Mouse (Mus musculus) midbrain, embryonic 13.5 days (tissue): ENCODE measurements at regions not wholly inside any gene's neighbourhood (a gene's known extent, or its start where the extent isn't known, plus 50 kb on each side); places are given as distances from the start of the nearest gene placed in this dataset.

Experiments used
- ATAC-seq: fragments of 200-750 bp; cut with Nextera tagmentation; 2 replicates; pipeline ENCODE4 v1.8.0; 2017; ENCODE audit warnings: mild to moderate bottlenecking, moderate TSS enrichment, moderate library complexity
- H3K27ac ChIP-seq: fragments of 300-500 bp; sonication (generic); 2 replicates; pipeline ENCODE4 v1.5.1; 2015; ENCODE audit warnings: inconsistent platforms, mild to moderate bottlenecking, moderate library complexity
- H3K27me3 ChIP-seq: fragments of 300-500 bp; sonication (generic); 2 replicates; pipeline ENCODE4 v1.6.1; 2015; ENCODE audit warnings: mild to moderate bottlenecking, inconsistent platforms
- H3K36me3 ChIP-seq: fragments of 300-500 bp; sonication (generic); 2 replicates; pipeline ENCODE4 v1.6.1; 2015; ENCODE audit warnings: mild to moderate bottlenecking, inconsistent platforms
- H3K4me1 ChIP-seq: fragments of 300-500 bp; sonication (generic); replicated peaks from 2 replicates; pipeline ENCODE4 v1.6.1; 2015; ENCODE audit warnings: inconsistent platforms
- H3K4me2 ChIP-seq: fragments of 300-500 bp; sonication (generic); replicated peaks from 2 replicates; pipeline ENCODE4 v1.6.1; 2015; ENCODE audit warnings: moderate library complexity, mild to moderate bottlenecking, inconsistent platforms
- H3K4me3 ChIP-seq: fragments of 300-500 bp; sonication (generic); replicated peaks from 2 replicates; pipeline ENCODE4 v1.5.1; 2015; ENCODE audit warnings: mild to moderate bottlenecking, inconsistent platforms
- H3K9ac ChIP-seq: fragments of 300-500 bp; sonication (generic); replicated peaks from 2 replicates; pipeline ENCODE4 v1.6.1; 2015; ENCODE audit warnings: mild to moderate bottlenecking, inconsistent platforms
- H3K9me3 ChIP-seq: fragments of 300-500 bp; sonication (generic); 2 replicates; pipeline ENCODE4 v1.6.1; 2016; ENCODE audit warnings: mild to moderate bottlenecking, inconsistent platforms
- WGBS: fragments of 180-500 bp; shearing (Covaris S2); methylation state at CpG from one replicate; pipeline ENCODE4 v1.1.7; 2015; 5-methylcytosine and 5-hydroxymethylcytosine counted together

DNA sequence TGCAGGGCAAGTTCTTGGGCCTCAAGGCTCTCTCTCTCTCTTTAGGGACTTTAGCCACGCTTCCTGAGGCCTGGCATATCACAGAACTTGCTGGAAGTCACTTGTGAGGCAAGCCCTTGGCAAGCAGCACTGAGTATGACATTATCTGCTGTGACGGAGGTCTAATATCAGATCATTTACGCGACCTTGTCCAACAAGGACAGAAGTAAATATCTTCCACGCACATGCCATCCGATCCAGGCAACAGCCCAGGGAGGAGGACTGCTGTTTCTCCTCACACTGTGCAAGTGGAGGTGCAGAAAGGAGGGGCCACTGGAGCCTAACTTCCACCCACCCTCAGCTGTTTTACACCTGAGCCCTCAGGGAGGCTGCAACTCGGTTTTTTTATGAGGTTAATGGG, 156.8 kb upstream of the Jun start:
- no peak for ATAC-seq
- Histone ChIP-seq H3K4me2 (no peak overlapping the region), H3K27ac (no peak overlapping the region), H3K27me3 (no peaks in the 10 kb centered on the region), H3K9ac (no peak overlapping the region), H3K4me3 (no peak overlapping the region), H3K9me3 (no peaks in the 10 kb centered on the region), H3K4me1 (no peaks in the 10 kb centered on the region), H3K36me3 (no peaks in the 10 kb centered on the region)
- WGBS: 90% methylated on average over 7 of the region's 7 CpGs

GRCm38 (mm10) chr4:95209322-95210119, 157.5 kb upstream of the Jun start:
- no peak for ATAC-seq
- Histone ChIP-seq H3K4me2 (no peak overlapping the region), H3K27ac (no peak overlapping the region), H3K36me3 (no peaks in the 10 kb centered on the region), H3K9me3 (no peaks in the 10 kb centered on the region), H3K27me3 (no peaks in the 10 kb centered on the region), H3K9ac (no peak overlapping the region), H3K4me1 (no peaks in the 10 kb centered on the region), H3K4me3 (no peak overlapping the region)
- WGBS: 58% methylated on average over 3 of the region's 3 CpGs

DNA sequence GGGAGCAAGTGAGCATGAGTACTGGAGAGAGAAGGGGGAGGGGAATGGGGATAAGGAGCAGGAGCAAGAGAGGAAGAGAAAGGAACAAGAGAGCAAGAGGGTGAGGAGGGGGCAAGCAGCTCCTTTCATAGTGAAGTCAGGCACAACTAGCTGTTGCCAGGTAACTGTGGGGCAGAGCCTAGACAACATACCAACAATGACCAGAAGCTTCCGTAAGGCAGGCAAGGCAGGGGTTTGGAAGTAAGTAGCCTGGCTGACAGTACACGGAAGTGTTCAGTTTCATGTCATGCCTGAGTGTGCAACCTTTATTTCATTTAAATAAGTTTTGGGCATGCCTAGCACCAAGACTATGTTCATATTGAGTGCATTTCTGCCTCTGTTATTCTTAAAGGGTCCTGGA, 160.5 kb upstream of the Jun start:
- Histone ChIP-seq H3K27ac (no peak overlapping the region), H3K9ac (no peak overlapping the region), H3K9me3 (no peaks in the 10 kb centered on the region), H3K4me3 (no peak overlapping the region), H3K4me2 (no peak overlapping the region), H3K4me1 (no peaks in the 10 kb centered on the region), H3K27me3 (no peaks in the 10 kb centered on the region), H3K36me3 (no peaks in the 10 kb centered on the region)
- no peak for ATAC-seq
- 34% methylated on average over 2 of the region's 2 CpGs for WGBS

GRCm38 (mm10) chr4:95213026-95213425, 161.0 kb upstream of the Jun start:
- H3K36me3 ChIP-seq: no peaks in the 10 kb centered on the region
- no peak overlapping the region for H3K4me3 ChIP-seq
- no peak for ATAC-seq
- H3K27ac ChIP-seq: no peak overlapping the region
- no peak overlapping the region for H3K4me2 ChIP-seq
- H3K27me3 ChIP-seq: no peaks in the 10 kb centered on the region
- H3K9me3 ChIP-seq: no peaks in the 10 kb centered on the region
- H3K9ac ChIP-seq: no peak overlapping the region
- H3K4me1 ChIP-seq: no peaks in the 10 kb centered on the region
- 92% methylated on average over 3 of the region's 3 CpGs for WGBS

- Histone ChIP-seq H3K27ac (no peak overlapping the region), H3K9me3 (no peaks in the 10 kb centered on the region), H3K27me3 (no peaks in the 10 kb centered on the region), H3K9ac (no peak overlapping the region), H3K36me3 (no peaks in the 10 kb centered on the region), H3K4me2 (no peak overlapping the region), H3K4me1 (no peaks in the 10 kb centered on the region), H3K4me3 (no peak overlapping the region)
- WGBS: 100% methylated on average over 2 of the region's 2 CpGs
- no peak for ATAC-seq
Measured at GRCm38 (mm10) chr4:95214026-95214425, 162.0 kb upstream of the Jun start.

DNA sequence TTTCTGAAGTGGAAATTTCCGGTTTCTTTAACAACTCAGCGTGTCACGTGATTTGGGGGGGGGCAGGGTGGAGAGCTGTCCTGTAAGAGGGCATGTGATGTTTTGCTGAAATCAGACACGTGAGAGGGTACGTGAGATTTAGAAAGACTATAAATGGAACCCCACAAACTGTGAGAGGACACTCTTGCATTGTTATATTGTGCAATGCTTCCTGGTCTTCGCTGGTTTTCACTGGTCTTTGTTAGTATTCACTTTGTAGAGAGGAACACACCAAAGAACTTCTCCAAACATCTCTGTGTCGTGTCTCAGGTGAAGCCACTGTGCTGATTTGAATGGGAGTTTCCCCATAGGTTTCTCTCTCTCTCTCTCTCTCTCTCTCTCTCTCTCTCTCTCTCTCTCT, 163.2 kb upstream of the Jun start:
- H3K27ac ChIP-seq: no peak overlapping the region
- 89% methylated on average over 7 of the region's 7 CpGs for WGBS
- ATAC-seq: no peak
- H3K4me2 ChIP-seq: no peak overlapping the region
- H3K4me1 ChIP-seq: no peaks in the 10 kb centered on the region
- no peaks in the 10 kb centered on the region for H3K9me3 ChIP-seq
- H3K9ac ChIP-seq: no peak overlapping the region
- H3K4me3 ChIP-seq: no peak overlapping the region
- H3K27me3 ChIP-seq: no peaks in the 10 kb centered on the region
- no peaks in the 10 kb centered on the region for H3K36me3 ChIP-seq

- 81% methylated on average over 1 of the region's 1 CpGs for WGBS
- Histone ChIP-seq H3K4me3 (no peak overlapping the region), H3K4me2 (no peak overlapping the region), H3K9me3 (no peaks in the 10 kb centered on the region), H3K36me3 (no peaks in the 10 kb centered on the region), H3K27ac (no peak overlapping the region), H3K27me3 (no peaks in the 10 kb centered on the region), H3K4me1 (no peaks in the 10 kb centered on the region), H3K9ac (no peak overlapping the region)
- ATAC-seq: no peak
Measured at GRCm38 (mm10) chr4:95230461-95230860, 178.4 kb upstream of the Jun start.

- Histone ChIP-seq H3K4me1 (no peaks in the 10 kb centered on the region), H3K4me2 (no peak overlapping the region), H3K9me3 (no peaks in the 10 kb centered on the region), H3K4me3 (no peak overlapping the region), H3K27me3 (no peaks in the 10 kb centered on the region), H3K36me3 (no peaks in the 10 kb centered on the region), H3K9ac (no peak overlapping the region), H3K27ac (no peak overlapping the region)
- no peak for ATAC-seq
Measured at GRCm38 (mm10) chr4:95233034-95233433, 181.0 kb upstream of the Jun start.

DNA sequence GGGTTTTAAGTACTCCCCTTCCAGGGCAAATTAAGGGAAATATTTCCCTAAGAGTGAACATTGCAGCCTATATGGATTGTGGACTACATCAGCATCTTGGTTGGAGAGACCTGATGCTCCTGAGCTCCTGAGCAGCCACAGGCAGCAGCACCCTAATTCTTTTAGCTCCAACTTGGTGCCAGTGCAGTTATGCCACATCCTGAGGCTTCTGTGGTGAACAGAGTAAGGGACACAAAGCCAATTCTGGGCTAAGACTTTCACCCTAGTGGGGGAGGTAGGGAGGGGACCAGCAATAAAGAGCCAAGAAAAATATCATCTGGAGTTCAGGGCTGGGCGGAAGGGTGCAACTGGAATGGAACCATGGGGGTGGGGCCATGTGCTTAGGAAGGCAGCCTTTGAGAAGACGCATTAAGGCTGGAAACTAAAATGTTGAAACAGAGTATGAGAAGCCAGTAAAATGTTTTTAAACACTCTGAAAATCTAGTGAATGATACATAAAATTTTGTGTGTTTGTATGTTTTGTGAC, 182.1 kb upstream of the Jun start:
- Histone ChIP-seq H3K36me3 (no peaks in the 10 kb centered on the region), H3K27me3 (no peaks in the 10 kb centered on the region), H3K9ac (no peak overlapping the region), H3K4me2 (no peak overlapping the region), H3K27ac (no peak overlapping the region), H3K9me3 (no peaks in the 10 kb centered on the region), H3K4me1 (no peaks in the 10 kb centered on the region), H3K4me3 (no peak overlapping the region)
- no peak for ATAC-seq
- 90% methylated on average over 2 of the region's 2 CpGs for WGBS

DNA sequence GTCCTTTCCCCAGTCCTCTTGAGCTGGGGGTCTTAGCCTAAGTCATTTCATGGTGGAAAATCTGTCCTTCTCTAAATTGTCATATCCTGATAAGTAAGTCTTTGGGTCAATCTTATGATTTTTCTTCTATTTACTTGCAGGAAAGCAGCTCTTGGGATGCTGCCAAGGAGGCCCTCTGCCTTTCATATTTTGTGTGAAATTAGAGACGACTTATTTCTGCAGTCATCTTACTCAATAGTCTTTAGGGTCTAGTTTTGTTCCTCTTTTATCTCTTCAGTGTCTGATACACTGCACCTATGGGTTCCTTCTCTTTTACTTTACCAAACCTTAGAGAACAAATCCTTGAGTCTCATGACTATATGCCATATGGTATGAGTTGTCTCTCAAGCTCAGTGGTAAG, 196.0 kb upstream of the Jun start:
- no peak overlapping the region for H3K9ac ChIP-seq
- no peak overlapping the region for H3K27ac ChIP-seq
- H3K4me1 ChIP-seq: no peaks in the 10 kb centered on the region
- H3K36me3 ChIP-seq: no peaks in the 10 kb centered on the region
- no peak for ATAC-seq
- no peak overlapping the region for H3K4me3 ChIP-seq
- 89% methylated on average over 1 of the region's 1 CpGs for WGBS
- H3K9me3 ChIP-seq: no peaks in the 10 kb centered on the region
- no peaks in the 10 kb centered on the region for H3K27me3 ChIP-seq
- H3K4me2 ChIP-seq: no peak overlapping the region

- no peak for ATAC-seq
- 83% methylated on average over 4 of the region's 4 CpGs for WGBS
- no peak overlapping the region for H3K4me2 ChIP-seq
- no peak overlapping the region for H3K9ac ChIP-seq
- no peaks in the 10 kb centered on the region for H3K27me3 ChIP-seq
- H3K36me3 ChIP-seq: no peaks in the 10 kb centered on the region
- no peak overlapping the region for H3K27ac ChIP-seq
- no peaks in the 10 kb centered on the region for H3K4me1 ChIP-seq
- no peaks in the 10 kb centered on the region for H3K9me3 ChIP-seq
- no peak overlapping the region for H3K4me3 ChIP-seq
Measured at GRCm38 (mm10) chr4:95249031-95249430, 197.0 kb upstream of the Jun start.

- H3K4me2 ChIP-seq: no peak overlapping the region
- 13% methylated on average over 1 of the region's 1 CpGs for WGBS
- H3K36me3 ChIP-seq: no peaks in the 10 kb centered on the region
- H3K27ac ChIP-seq: no peak overlapping the region
- H3K27me3 ChIP-seq: no peaks in the 10 kb centered on the region
- no peak overlapping the region for H3K9ac ChIP-seq
- H3K9me3 ChIP-seq: no peaks in the 10 kb centered on the region
- ATAC-seq: no peak
- no peak overlapping the region for H3K4me3 ChIP-seq
- H3K4me1 ChIP-seq: no peaks in the 10 kb centered on the region
Measured at GRCm38 (mm10) chr4:95250083-95250482, 198.1 kb upstream of the Jun start.

GRCm38 (mm10) chr4:95269766-95270165, 217.7 kb upstream of the Jun start:
- ATAC-seq: no peak
- Histone ChIP-seq H3K9me3 (no peaks in the 10 kb centered on the region), H3K27ac (no peak overlapping the region), H3K9ac (no peak overlapping the region), H3K36me3 (no peaks in the 10 kb centered on the region), H3K4me1 (no peaks in the 10 kb centered on the region), H3K4me3 (no peak overlapping the region), H3K27me3 (no peaks in the 10 kb centered on the region), H3K4me2 (no peak overlapping the region)
